Mouse (Mus musculus): ENCODE measurements around the gene Pim2. TPM values are rescaled to one million over a fixed set of nuclear protein-coding genes. Genes with fewer than 3 reads are reported as not detected.
"Not testable (repeated sequence)": the region's sequence is repeated elsewhere in the genome, so short reads cannot be mapped to it uniquely, and the experiment has no call there.

Gene Pim2
- total and polyA plus RNA-seq, 2 experiments from 2014 or later, result 2.4 to 15.9 TPM

DNA sequence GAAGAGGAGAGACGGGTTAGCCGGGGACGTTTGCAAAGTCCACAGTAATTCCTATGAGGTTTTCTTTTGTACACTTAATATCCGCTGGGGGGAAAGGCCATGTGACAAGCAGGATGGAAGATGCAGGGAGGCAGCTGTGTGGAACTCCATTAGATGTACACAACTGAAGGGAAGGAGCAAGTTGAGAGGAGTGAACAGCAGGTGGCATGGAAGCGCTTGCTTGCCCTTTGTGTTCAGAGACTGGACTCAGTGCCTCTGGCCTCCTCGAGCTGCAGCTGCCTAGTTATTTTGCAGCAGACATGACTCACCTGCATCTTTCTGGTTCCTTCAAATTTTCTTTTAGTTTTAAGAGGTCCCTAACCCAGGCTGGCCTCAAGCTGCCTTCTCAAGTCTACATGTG, 32.4 kb downstream of the Pim2 start:
- DNase-seq (ENCODE audit: low spot score) (no peak), ATAC-seq (ENCODE audit: insufficient read depth, low read depth) (no peak; the same call in 1 of the 2 replicates)
- TF ChIP-seq CTCF (IDR thresholded peaks at IDR 0.05; ENCODE audit: low read depth) (peak; percentile 27; the same call in 1 of the 2 replicates), EP300 (IDR thresholded peaks at IDR 0.05; ENCODE audit: low read depth) (no peak)
- Histone ChIP-seq H3K4me1 (ENCODE audit: control insufficient read depth, insufficient read depth) (no peaks in the 10 kb centered on the region), H3K9me3 (replicated peaks; ENCODE audit: control insufficient read depth, low read length) (no peaks in the 10 kb centered on the region), H3K9ac (replicated peaks; ENCODE audit: low read depth, low read length) (no peak overlapping the region), H3K4me2 (ENCODE audit: low read depth, low read length) (no peak overlapping the region), H3K4me3 (ENCODE audit: low read depth, low read length) (no peak overlapping the region), H3K27ac (ENCODE audit: low read depth) (no peak overlapping the region), H3K36me3 (replicated peaks; ENCODE audit: control insufficient read depth, insufficient read depth, low read length) (0 out of 2 replicates have a peak, but pooled peaks cover 9% of the 10 kb centered on the region), H3K27me3 (ENCODE audit: control insufficient read depth, insufficient read depth, low read length) (no peaks in the 10 kb centered on the region)
- WGBS, result 51% methylated on average over 6 of the region's 6 CpGs

- not testable (repeated sequence) for H3K4me2 ChIP-seq (ENCODE audit: low read depth, low read length); H3K36me3 ChIP-seq (replicated peaks; ENCODE audit: control insufficient read depth, insufficient read depth, low read length); H3K9me3 ChIP-seq (replicated peaks; ENCODE audit: control insufficient read depth, low read length); H3K27ac ChIP-seq (ENCODE audit: low read depth); H3K9ac ChIP-seq (replicated peaks; ENCODE audit: low read depth, low read length); H3K4me1 ChIP-seq (ENCODE audit: control insufficient read depth, insufficient read depth); H3K4me3 ChIP-seq (ENCODE audit: low read depth, low read length); DNase-seq (ENCODE audit: low spot score)
- ATAC-seq (ENCODE audit: insufficient read depth, low read depth), result 0 out of 2 replicates have a peak, but pooled peaks have one; percentile 57
- H3K27me3 ChIP-seq (ENCODE audit: control insufficient read depth, insufficient read depth, low read length), result peaks cover 14% of the 10 kb centered on the region
- 11% methylated on average over 3 of the region's 3 CpGs for WGBS
Observed at GRCm38 (mm10) chrX:7915669-7916068, 37.6 kb downstream of the Pim2 start.

DNA sequence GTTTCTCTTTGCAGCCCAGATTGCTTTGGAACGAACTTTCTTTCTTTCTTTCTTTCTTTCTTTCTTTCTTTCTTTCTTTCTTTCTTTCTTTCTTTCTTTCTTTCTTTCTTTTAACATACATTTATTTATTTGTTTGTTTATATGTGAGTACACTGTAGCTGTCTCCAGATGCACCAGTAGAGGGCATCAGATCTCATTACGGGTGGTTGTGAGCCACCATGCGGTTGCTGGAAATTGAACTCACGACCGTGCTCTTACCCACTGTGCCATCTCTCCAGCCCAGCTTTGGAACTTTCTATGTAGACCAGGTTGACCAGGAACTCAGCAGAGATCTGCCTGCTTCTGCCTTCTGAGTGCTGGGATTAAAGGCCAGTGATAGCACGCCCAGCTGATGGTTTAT, 39.9 kb downstream of the Pim2 start:
- not testable (repeated sequence) for H3K4me1 ChIP-seq (ENCODE audit: control insufficient read depth, insufficient read depth); H3K36me3 ChIP-seq (replicated peaks; ENCODE audit: control insufficient read depth, insufficient read depth, low read length); ATAC-seq (ENCODE audit: insufficient read depth, low read depth); DNase-seq (ENCODE audit: low spot score); H3K4me2 ChIP-seq (ENCODE audit: low read depth, low read length); H3K9me3 ChIP-seq (replicated peaks; ENCODE audit: control insufficient read depth, low read length); H3K4me3 ChIP-seq (ENCODE audit: low read depth, low read length); H3K9ac ChIP-seq (replicated peaks; ENCODE audit: low read depth, low read length); H3K27ac ChIP-seq (ENCODE audit: low read depth)
- WGBS, result 65% methylated on average over 6 of the region's 6 CpGs
- H3K27me3 ChIP-seq (ENCODE audit: control insufficient read depth, insufficient read depth, low read length), result peaks cover 33% of the 10 kb centered on the region

GRCm38 (mm10) chrX:7919601-7920383, 41.7 kb downstream of the Pim2 start, which contains the start of gene Pcsk1n:
Gene Pcsk1n, plus strand, starts transcription at chrX:7919822.
- Histone ChIP-seq H3K27me3 (ENCODE audit: control insufficient read depth, insufficient read depth, low read length) (peaks cover 45% of the 10 kb centered on the region), H3K4me2 (ENCODE audit: low read depth, low read length) (no peak within 1 kb of the TSS), H3K36me3 (replicated peaks; ENCODE audit: control insufficient read depth, insufficient read depth, low read length) (no peaks in the 10 kb centered on the region), H3K27ac (ENCODE audit: low read depth) (no peak within 1 kb of the TSS), H3K4me1 (ENCODE audit: control insufficient read depth, insufficient read depth) (no peaks in the 10 kb centered on the region), H3K9me3 (replicated peaks; ENCODE audit: control insufficient read depth, low read length) (no peaks in the 10 kb centered on the region), H3K4me3 (ENCODE audit: low read depth, low read length) (no peak within 1 kb of the TSS), H3K9ac (replicated peaks; ENCODE audit: low read depth, low read length) (no peak within 1 kb of the TSS)
- DNase-seq (ENCODE audit: low spot score) (no peak), ATAC-seq (ENCODE audit: insufficient read depth, low read depth) (no peak)
- TF ChIP-seq EP300 (IDR thresholded peaks at IDR 0.05; ENCODE audit: low read depth), result no peak
- TF ChIP-seq CTCF (IDR thresholded peaks at IDR 0.05; ENCODE audit: low read depth), result no peak
- 13% methylated on average over 36 of the region's 40 CpGs for WGBS

DNA sequence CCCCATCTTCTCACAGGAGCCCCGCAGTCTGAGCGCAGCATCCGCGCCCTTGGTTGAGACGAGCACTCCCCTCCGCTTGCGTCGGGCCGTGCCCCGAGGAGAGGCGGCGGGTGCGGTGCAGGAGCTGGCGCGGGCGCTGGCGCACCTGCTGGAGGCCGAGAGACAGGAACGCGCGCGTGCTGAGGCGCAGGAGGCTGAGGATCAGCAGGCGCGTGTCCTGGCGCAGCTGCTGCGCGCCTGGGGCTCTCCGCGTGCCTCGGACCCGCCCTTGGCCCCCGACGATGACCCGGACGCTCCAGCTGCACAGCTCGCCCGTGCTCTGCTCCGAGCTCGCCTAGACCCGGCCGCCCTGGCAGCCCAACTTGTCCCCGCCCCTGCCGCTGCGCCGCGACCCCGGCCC, 44.0 kb downstream of the Pim2 start:
- Histone ChIP-seq H3K4me1 (ENCODE audit: control insufficient read depth, insufficient read depth) (no peaks in the 10 kb centered on the region), H3K27me3 (ENCODE audit: control insufficient read depth, insufficient read depth, low read length) (peaks cover 57% of the 10 kb centered on the region), H3K4me3 (ENCODE audit: low read depth, low read length) (peak overlapping the region; percentile 33), H3K9me3 (replicated peaks; ENCODE audit: control insufficient read depth, low read length) (no peaks in the 10 kb centered on the region), H3K4me2 (ENCODE audit: low read depth, low read length) (peak overlapping the region; percentile 48), H3K9ac (replicated peaks; ENCODE audit: low read depth, low read length) (no peak overlapping the region), H3K27ac (ENCODE audit: low read depth) (no peak overlapping the region), H3K36me3 (replicated peaks; ENCODE audit: control insufficient read depth, insufficient read depth, low read length) (no peaks in the 10 kb centered on the region)
- TF ChIP-seq EP300 (IDR thresholded peaks at IDR 0.05; ENCODE audit: low read depth) (no peak), CTCF (IDR thresholded peaks at IDR 0.05; ENCODE audit: low read depth) (no peak)
- 7% methylated on average over 34 of the region's 48 CpGs for WGBS
- ATAC-seq (ENCODE audit: insufficient read depth, low read depth), result no peak
- DNase-seq (ENCODE audit: low spot score), result no peak

DNA sequence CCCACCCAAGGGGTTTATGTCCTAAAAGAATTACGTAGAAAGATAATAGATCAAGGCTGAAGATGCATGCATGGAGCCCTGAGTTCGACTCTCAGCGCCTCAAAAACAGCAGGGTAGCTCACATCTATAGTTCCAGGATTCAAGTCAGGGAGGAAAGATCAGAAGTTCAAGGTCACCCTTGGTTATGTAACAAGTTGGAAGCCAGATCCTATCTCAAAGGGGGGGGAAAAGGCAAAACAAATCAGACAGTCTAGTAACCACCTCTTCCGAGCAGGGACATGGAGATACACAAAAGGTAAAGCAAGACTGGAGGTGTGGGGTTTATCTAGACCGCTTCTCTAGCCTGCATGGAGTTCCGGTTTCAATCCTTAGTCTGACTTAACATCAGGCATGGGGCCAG, 48.2 kb downstream of the Pim2 start:
- no peak overlapping the region for H3K4me2 ChIP-seq (ENCODE audit: low read depth, low read length)
- H3K4me3 ChIP-seq (ENCODE audit: low read depth, low read length), result no peak overlapping the region
- H3K4me1 ChIP-seq (ENCODE audit: control insufficient read depth, insufficient read depth), result no peaks in the 10 kb centered on the region
- no peaks in the 10 kb centered on the region for H3K9me3 ChIP-seq (replicated peaks; ENCODE audit: control insufficient read depth, low read length)
- ATAC-seq (ENCODE audit: insufficient read depth, low read depth) (no peak), DNase-seq (ENCODE audit: low spot score) (no peak)
- H3K27me3 ChIP-seq (ENCODE audit: control insufficient read depth, insufficient read depth, low read length), result peaks cover 41% of the 10 kb centered on the region
- WGBS, result 63% methylated on average over 6 of the region's 6 CpGs
- no peak overlapping the region for H3K27ac ChIP-seq (ENCODE audit: low read depth)
- TF ChIP-seq EP300 (IDR thresholded peaks at IDR 0.05; ENCODE audit: low read depth) (no peak), CTCF (IDR thresholded peaks at IDR 0.05; ENCODE audit: low read depth) (no peak)
- H3K36me3 ChIP-seq (replicated peaks; ENCODE audit: control insufficient read depth, insufficient read depth, low read length), result no peaks in the 10 kb centered on the region; the same call in 1 of the 2 replicates
- no peak overlapping the region for H3K9ac ChIP-seq (replicated peaks; ENCODE audit: low read depth, low read length)

Data from heart, postnatal 0 days (tissue).